Mouse (Mus musculus) midbrain, embryonic 12.5 days (tissue): ENCODE data around the gene Ostm1. TPM values are rescaled to one million over a fixed set of nuclear protein-coding genes. Genes with fewer than 3 reads are reported as not detected.

Experiments
- ATAC-seq: fragments of 200-750 bp; cut with Nextera tagmentation; 2 replicates; pipeline ENCODE4 v1.8.0; 2017; ENCODE audit warnings: low read depth, moderate TSS enrichment, moderate library complexity; ENCODE audit not compliant: low FRiP score
- H3K27ac ChIP-seq: fragments of 300-500 bp; sonication (generic); replicated peaks from 2 replicates; pipeline ENCODE4 v1.5.1; 2016; ENCODE audit warnings: mild to moderate bottlenecking
- H3K27me3 ChIP-seq: fragments of 300-500 bp; sonication (generic); 2 replicates; pipeline ENCODE4 v1.6.1; 2016; ENCODE audit warnings: mild to moderate bottlenecking
- H3K36me3 ChIP-seq: fragments of 300-500 bp; sonication (generic); 2 replicates; pipeline ENCODE4 v1.6.1; 2016
- H3K4me1 ChIP-seq: fragments of 300-500 bp; sonication (generic); 2 replicates; pipeline ENCODE4 v1.6.1; 2016
- H3K4me2 ChIP-seq: fragments of 300-500 bp; sonication (generic); replicated peaks from 2 replicates; pipeline ENCODE4 v1.6.1; 2016; ENCODE audit warnings: mild to moderate bottlenecking, moderate library complexity
- H3K4me3 ChIP-seq: fragments of 300-500 bp; sonication (generic); 2 replicates; pipeline ENCODE4 v1.5.1; 2016; ENCODE audit warnings: mild to moderate bottlenecking
- H3K9ac ChIP-seq: fragments of 300-500 bp; sonication (generic); replicated peaks from 2 replicates; pipeline ENCODE4 v1.6.1; 2016; ENCODE audit warnings: mild to moderate bottlenecking, moderate library complexity
- H3K9me3 ChIP-seq: fragments of 300-500 bp; sonication (generic); 2 replicates; pipeline ENCODE4 v1.6.1; 2016; ENCODE audit warnings: mild to moderate bottlenecking
- WGBS: fragments of 180-500 bp; shearing (Covaris S2); methylation state at CpG from one replicate; pipeline ENCODE4 v1.1.7; 2016; 5-methylcytosine and 5-hydroxymethylcytosine counted together
- polyA plus RNA-seq: library from polyadenylated mRNA; unstranded; fragments of >200 nt; fragmentation: Nextera tagmentation; extraction: Ambion mirVana; gene quantifications from 2 replicates; pipeline ENCODE4 v1.2.1, GENCODE M21; 2016

Gene Ostm1
- polyA plus RNA-seq, 1 experiment from 2014 or later, result 35.4 TPM

DNA sequence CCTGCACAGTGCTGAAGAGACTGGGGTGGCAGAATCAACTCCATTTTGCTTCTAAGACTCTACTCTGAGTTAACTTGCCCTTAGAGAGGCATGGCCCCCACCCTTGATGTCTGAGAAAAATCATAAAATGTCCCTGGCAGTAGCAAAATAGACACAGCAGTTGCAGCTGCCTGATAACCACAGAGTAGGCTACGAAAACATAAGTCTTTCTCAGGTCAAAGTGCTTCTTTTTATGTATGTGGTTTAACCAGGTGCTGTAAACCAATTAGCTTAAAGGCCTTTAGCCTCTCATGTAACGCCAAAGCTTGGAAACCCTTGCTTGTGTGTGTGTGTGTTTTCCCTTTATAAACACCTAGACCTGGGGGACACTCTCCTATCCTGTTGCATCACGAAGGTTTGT is 89.2 kb downstream of the Ostm1 start:
- peaks cover 9% of the 10 kb centered on the region; the same call in 1 of the 2 replicates for H3K9me3 ChIP-seq
- H3K4me3 ChIP-seq, result no peak overlapping the region
- H3K27ac ChIP-seq, result no peak overlapping the region
- H3K4me1 ChIP-seq, result no peaks in the 10 kb centered on the region
- no peak overlapping the region for H3K4me2 ChIP-seq
- H3K36me3 ChIP-seq, result no peaks in the 10 kb centered on the region
- no peak for ATAC-seq
- H3K27me3 ChIP-seq, result no peaks in the 10 kb centered on the region
- 82% methylated on average over 3 of the region's 3 CpGs for WGBS
- no peak overlapping the region for H3K9ac ChIP-seq

DNA sequence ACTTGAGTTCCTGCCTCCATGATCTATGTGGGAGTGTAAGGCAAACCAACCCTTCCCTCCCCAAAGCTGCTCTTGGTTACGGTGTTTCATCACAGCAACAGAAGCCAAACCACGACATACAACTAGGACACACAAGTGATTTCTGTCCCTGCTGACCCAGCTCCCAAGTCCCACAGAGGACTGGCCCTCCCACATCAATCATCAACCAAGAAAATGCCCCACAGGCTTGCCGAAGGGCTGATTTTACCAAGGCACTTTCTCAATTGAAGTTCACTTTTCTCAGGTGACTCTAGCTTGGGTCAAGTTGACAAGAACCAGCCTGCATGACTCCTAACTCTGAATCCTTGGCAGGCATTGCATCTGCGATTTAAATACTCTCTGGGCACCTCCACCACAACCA is 91.9 kb downstream of the Ostm1 start:
- H3K9me3 ChIP-seq, result peaks cover 9% of the 10 kb centered on the region; the same call in 1 of the 2 replicates

DNA sequence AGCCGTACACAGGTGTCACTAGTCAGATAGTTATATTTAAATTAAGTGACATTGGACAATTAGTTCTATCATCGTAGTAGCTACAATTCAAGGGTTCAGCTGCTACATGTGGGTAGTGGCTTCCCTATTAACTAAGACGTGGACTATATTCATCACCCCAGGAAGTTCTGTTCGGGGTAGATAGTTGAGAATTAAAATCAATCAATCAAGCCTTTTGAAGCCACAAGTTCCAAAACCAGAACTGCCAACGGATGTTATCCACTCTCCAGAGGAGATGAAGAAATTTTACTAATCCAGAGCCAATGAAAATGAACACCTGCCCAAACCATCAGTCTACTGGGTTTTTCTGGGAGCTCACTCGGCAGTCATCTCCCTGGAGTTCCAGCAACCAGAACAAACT is 94.7 kb downstream of the Ostm1 start:
- WGBS, result 44% methylated on average over 6 of the region's 6 CpGs
- 0 out of 2 replicates have a peak, but pooled peaks cover 5% of the 10 kb centered on the region for H3K27me3 ChIP-seq

More for the DNA sequence above, 91.9 kb downstream of the Ostm1 start:
- Histone ChIP-seq H3K4me2 (no peak overlapping the region), H3K27me3 (0 out of 2 replicates have a peak, but pooled peaks cover 4% of the 10 kb centered on the region), H3K4me3 (no peak overlapping the region), H3K36me3 (no peaks in the 10 kb centered on the region), H3K4me1 (peaks cover 17% of the 10 kb centered on the region), H3K9ac (no peak overlapping the region), H3K27ac (no peak overlapping the region)
- 88% methylated on average over 4 of the region's 4 CpGs for WGBS
- no peak for ATAC-seq

DNA sequence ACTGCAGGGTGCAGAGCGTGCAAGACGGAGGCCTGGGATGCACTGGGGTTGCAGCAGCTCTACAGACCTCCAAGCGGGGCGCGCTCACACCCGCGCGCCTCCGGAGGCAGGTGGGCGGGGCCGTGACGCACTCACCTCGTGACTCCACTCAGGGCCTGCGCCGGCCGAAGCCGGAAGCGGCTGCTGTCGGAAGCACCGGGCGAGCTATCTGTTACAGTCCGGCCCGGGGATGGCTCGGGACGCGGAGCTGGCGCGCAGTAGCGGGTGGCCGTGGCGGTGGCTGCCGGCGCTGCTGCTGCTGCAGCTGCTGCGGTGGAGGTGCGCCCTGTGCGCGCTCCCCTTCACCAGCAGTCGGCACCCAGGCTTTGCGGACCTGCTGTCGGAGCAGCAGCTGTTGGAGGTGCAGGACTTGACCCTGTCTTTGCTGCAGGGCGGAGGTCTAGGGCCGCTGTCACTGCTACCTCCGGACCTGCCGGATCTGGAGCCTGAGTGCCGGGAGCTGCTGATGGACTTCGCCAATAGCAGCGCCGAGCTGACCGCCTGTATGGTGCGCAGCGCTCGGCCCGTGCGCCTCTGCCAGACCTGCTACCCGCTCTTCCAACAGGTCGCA is 95.2 kb downstream of the Ostm1 start:
- Histone ChIP-seq H3K4me3 (peak overlapping the region; percentile 95), H3K27me3 (0 out of 2 replicates have a peak, but pooled peaks cover 5% of the 10 kb centered on the region), H3K27ac (peak overlapping the region; percentile 86), H3K36me3 (peaks cover 2% of the 10 kb centered on the region), H3K4me1 (peaks cover 21% of the 10 kb centered on the region), H3K4me2 (peak overlapping the region; percentile 82), H3K9ac (peak overlapping the region; percentile 72), H3K9me3 (no peaks in the 10 kb centered on the region)
- under 1% methylated on average over 56 of the region's 56 CpGs for WGBS
- peak; percentile 98 for ATAC-seq

More for the DNA sequence above, 94.7 kb downstream of the Ostm1 start:
- 0 out of 2 replicates have a peak overlapping the region, but pooled peaks have one; percentile 86 for H3K27ac ChIP-seq
- no peaks in the 10 kb centered on the region for H3K36me3 ChIP-seq
- H3K9me3 ChIP-seq, result peaks cover 2% of the 10 kb centered on the region; the same call in 1 of the 2 replicates
- peaks cover 21% of the 10 kb centered on the region for H3K4me1 ChIP-seq
- ATAC-seq, result 0 out of 2 replicates have a peak, but pooled peaks have one; percentile 1
- H3K4me3 ChIP-seq, result peak overlapping the region; percentile 95
- peak overlapping the region; percentile 37; the same call in 1 of the 2 replicates for H3K9ac ChIP-seq
- peak overlapping the region; percentile 82 for H3K4me2 ChIP-seq

DNA sequence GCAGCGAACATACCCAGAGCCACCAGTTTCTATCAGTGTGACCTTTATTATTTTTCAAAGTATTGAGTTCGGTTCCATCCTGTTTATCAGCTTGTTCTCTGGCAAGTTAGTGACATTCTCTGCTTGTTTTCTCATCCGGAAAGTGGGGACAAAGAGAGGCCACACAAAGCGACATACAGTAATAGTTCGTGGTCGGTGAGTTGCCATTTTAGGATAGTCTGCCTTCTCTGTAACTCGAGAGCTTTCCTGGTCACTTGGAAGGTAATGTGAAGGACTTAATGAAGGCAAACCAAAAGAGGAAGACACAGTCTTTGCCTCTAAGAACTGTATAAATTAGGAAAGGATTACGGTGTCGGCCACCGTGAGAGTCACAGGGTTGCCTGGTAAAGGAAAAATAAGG is 96.0 kb downstream of the Ostm1 start:
- Histone ChIP-seq H3K4me2 (peak overlapping the region; percentile 82), H3K9me3 (no peaks in the 10 kb centered on the region), H3K27me3 (0 out of 2 replicates have a peak, but pooled peaks cover 5% of the 10 kb centered on the region), H3K9ac (peak overlapping the region; percentile 72), H3K27ac (no peak overlapping the region), H3K4me1 (peaks cover 21% of the 10 kb centered on the region), H3K36me3 (peaks cover 9% of the 10 kb centered on the region), H3K4me3 (peak overlapping the region; percentile 95)
- no peak for ATAC-seq
- WGBS, result 8% methylated on average over 10 of the region's 10 CpGs

DNA sequence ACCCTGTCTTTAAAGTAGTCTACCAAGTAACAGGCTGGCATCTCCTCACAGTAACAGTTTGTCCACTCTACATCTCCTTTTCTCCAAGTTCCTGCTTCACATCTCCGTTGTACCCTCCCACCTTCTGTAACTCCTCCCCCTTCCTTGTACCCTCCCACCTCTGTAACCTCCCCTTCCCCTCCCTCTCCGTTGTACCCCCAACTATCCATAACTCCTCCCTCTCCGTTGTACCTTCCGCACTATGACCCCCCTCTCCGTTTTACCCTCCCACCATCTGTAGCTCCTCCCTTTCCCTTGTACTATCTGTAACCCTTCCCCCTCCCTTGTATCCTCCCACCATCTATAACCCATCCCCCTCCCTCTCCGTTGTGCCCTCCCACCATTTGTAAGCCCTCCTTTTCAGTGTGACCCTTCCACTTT is 97.0 kb downstream of the Ostm1 start:
- no peak overlapping the region for H3K27ac ChIP-seq
- peak overlapping the region; percentile 82 for H3K4me2 ChIP-seq
- WGBS, result 14% methylated on average over 6 of the region's 6 CpGs
- 0 out of 2 replicates have a peak, but pooled peaks cover 5% of the 10 kb centered on the region for H3K27me3 ChIP-seq
- ATAC-seq, result no peak
- peaks cover 10% of the 10 kb centered on the region for H3K36me3 ChIP-seq
- no peak overlapping the region for H3K4me3 ChIP-seq
- H3K4me1 ChIP-seq, result peaks cover 21% of the 10 kb centered on the region
- H3K9ac ChIP-seq, result no peak overlapping the region
- H3K9me3 ChIP-seq, result no peaks in the 10 kb centered on the region

DNA sequence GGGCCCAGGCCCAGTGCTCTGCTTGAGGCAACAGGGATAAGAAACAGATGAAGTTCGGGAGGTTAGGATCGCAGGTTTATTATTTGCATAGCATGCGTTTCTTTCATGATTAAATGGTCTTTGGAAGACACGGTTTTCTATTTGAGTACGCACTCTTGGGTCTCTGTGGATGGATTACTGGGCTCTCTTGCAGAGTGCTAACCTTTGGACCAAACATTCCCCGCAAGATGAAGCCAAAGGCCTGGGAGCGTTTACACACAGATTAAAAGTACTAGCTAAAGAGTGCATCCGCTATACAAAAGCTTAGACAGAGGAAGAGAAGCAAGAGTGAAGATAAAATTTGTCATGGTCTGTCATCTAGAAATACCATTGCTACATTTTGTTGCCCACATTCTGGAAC is 98.8 kb downstream of the Ostm1 start:
- Histone ChIP-seq H3K9me3 (no peaks in the 10 kb centered on the region), H3K4me1 (peaks cover 21% of the 10 kb centered on the region), H3K4me3 (no peak overlapping the region), H3K36me3 (peaks cover 10% of the 10 kb centered on the region), H3K9ac (no peak overlapping the region), H3K27ac (no peak overlapping the region), H3K4me2 (no peak overlapping the region), H3K27me3 (0 out of 2 replicates have a peak, but pooled peaks cover 5% of the 10 kb centered on the region)
- ATAC-seq, result no peak
- WGBS, result 79% methylated on average over 8 of the region's 8 CpGs

DNA sequence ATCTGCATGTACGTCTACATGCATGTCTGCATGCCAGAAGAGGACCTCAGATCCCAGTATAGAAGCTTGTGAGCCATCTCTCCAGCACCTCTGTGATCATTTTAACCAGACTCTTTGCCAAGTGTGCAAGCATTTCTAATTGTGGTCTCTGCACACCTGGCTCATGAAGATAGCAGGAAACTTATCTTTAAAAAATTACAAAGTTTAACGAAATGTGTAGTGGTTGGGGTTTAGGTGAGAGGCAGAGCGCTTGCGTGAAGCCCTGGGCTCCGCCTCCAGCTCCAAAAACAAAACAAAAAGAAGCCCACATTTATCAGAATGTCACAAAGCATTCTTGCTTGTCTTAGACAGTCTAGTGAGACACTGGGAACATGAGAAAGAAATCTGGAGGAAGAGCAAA is 104.3 kb downstream of the Ostm1 start:
- peaks cover 13% of the 10 kb centered on the region for H3K4me1 ChIP-seq
- 0 out of 2 replicates have a peak, but pooled peaks cover 5% of the 10 kb centered on the region for H3K27me3 ChIP-seq
- peaks cover 10% of the 10 kb centered on the region for H3K36me3 ChIP-seq
- no peaks in the 10 kb centered on the region for H3K9me3 ChIP-seq
- ATAC-seq, result no peak
- no peak overlapping the region for H3K4me2 ChIP-seq
- no peak overlapping the region for H3K9ac ChIP-seq
- no peak overlapping the region for H3K4me3 ChIP-seq
- H3K27ac ChIP-seq, result no peak overlapping the region
- WGBS, result 92% methylated on average over 5 of the region's 5 CpGs

DNA sequence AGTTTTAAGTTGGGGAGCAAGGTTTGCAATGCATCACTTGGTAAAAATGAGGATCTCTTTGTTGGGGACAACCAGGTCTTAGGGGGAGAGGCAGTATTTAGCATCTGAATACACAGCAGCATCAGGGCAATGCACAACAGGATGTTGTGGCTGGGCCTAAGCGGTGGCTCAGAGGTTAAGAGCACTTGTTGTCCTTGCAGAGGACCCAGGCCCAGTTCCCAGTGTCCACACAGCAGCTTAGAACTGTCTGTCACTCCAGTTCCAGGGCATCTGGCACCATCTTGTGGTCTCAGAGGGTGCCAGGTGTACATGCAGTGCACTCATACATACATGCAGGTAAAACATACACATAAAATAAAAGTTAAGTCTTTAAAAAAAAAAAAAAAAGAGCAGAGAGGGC is 106.1 kb downstream of the Ostm1 start:
- H3K4me2 ChIP-seq, result no peak overlapping the region
- H3K9ac ChIP-seq, result no peak overlapping the region
- no peak overlapping the region for H3K27ac ChIP-seq
- 64% methylated on average over 1 of the region's 1 CpGs for WGBS
- peaks cover 13% of the 10 kb centered on the region for H3K4me1 ChIP-seq
- H3K9me3 ChIP-seq, result no peaks in the 10 kb centered on the region
- 0 out of 2 replicates have a peak, but pooled peaks have one; percentile 41 for ATAC-seq
- no peak overlapping the region for H3K4me3 ChIP-seq
- no peaks in the 10 kb centered on the region for H3K36me3 ChIP-seq
- H3K27me3 ChIP-seq, result 0 out of 2 replicates have a peak, but pooled peaks cover 5% of the 10 kb centered on the region

DNA sequence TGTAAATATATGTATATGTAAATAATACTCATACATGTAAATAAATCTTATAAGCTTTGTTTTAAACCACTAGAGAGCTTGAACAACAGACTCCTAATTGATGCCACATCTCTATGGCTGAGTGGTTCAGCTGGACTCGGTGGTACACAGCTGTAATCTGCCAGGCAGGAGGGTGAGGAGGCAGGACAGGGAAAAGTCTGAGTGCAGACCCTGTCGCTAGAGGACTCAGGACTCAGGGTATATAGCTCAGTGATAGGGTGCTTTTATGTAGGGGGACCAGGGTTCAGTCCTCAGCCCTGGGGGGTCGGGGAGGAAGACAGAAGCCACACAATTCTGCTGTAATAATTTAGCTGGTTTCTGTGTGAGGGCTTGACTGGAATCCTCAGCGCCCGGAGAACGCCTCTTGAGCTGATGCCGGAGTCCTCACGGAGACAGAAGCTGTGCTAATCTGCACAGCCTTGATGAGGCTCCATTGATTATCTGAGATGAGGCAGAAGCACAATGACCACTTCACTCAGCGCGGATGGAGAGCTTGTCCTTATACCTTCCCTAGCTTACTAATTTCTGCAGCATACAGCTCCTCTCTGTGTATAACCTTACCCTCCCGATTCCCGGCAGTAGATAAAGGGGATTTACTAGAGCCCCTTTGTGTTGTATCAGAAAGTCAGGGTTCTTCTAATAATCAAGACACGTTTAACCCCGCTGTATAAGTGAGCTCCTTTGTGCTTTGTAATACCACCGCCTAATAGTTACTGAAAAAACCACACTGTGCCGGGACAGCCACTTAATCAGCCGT is 106.8 kb downstream of the Ostm1 start:
- Histone ChIP-seq H3K9ac (0 out of 2 replicates have a peak overlapping the region, but pooled peaks have one; percentile 43), H3K27me3 (0 out of 2 replicates have a peak, but pooled peaks cover 5% of the 10 kb centered on the region), H3K4me3 (0 out of 2 replicates have a peak overlapping the region, but pooled peaks have one; percentile 3), H3K4me1 (peaks cover 13% of the 10 kb centered on the region), H3K9me3 (no peaks in the 10 kb centered on the region), H3K36me3 (no peaks in the 10 kb centered on the region), H3K27ac (peak overlapping the region; percentile 63), H3K4me2 (peak overlapping the region; percentile 35)
- peak; percentile 73 for ATAC-seq
- WGBS, result 29% methylated on average over 17 of the region's 17 CpGs

DNA sequence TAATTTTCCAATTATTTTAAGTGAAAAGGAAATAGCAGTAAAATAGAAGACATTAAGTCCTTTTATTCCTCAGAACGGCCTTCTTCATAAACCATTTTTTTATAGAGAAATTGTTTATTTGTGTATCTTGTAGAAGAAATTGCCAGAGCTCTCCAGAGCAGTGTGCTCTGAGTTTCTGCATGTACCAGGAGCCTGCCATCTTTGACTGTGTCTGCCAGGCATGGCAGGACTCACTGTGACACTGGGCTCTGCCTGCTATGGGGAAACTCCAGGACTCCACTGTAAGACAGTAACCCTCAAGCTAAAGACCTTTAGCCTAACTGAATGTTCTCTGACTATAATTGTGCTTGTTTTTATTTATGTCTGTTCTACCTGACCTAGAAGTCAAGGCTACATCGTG is 107.4 kb downstream of the Ostm1 start:
- Histone ChIP-seq H3K27ac (peak overlapping the region; percentile 63), H3K4me3 (no peak overlapping the region), H3K4me2 (peak overlapping the region; percentile 35), H3K9ac (no peak overlapping the region), H3K27me3 (0 out of 2 replicates have a peak, but pooled peaks cover 5% of the 10 kb centered on the region), H3K4me1 (peaks cover 13% of the 10 kb centered on the region), H3K9me3 (no peaks in the 10 kb centered on the region), H3K36me3 (no peaks in the 10 kb centered on the region)
- ATAC-seq, result no peak
- WGBS, result 68% methylated on average over 2 of the region's 2 CpGs

DNA sequence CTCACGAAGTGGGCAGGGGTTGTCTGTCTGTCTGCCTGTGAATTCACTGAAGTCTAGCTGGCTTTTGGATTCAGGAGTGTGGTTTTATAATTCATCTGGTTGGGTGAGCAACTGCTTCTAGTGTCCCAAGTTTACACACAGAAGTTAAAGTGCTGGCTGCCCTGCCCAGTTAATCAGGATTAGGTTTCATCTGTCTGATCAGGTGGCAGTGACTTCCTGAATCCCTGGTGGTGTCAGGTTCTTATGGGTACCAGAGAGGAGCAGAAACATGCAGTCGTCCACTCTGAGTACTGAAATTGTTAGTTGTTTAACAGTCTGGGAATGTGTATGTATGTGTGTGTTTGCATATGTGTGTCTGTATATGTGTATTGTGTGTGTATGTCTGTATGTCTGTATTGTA is 108.5 kb downstream of the Ostm1 start:
- H3K9ac ChIP-seq, result no peak overlapping the region
- H3K36me3 ChIP-seq, result 0 out of 2 replicates have a peak, but pooled peaks cover 4% of the 10 kb centered on the region
- WGBS, result 68% methylated on average over 2 of the region's 2 CpGs
- H3K4me2 ChIP-seq, result no peak overlapping the region
- H3K9me3 ChIP-seq, result no peaks in the 10 kb centered on the region
- no peak for ATAC-seq
- H3K4me1 ChIP-seq, result peaks cover 16% of the 10 kb centered on the region
- H3K4me3 ChIP-seq, result no peak overlapping the region
- no peak overlapping the region for H3K27ac ChIP-seq
- 0 out of 2 replicates have a peak, but pooled peaks cover 5% of the 10 kb centered on the region for H3K27me3 ChIP-seq
